Mouse (Mus musculus) liver, embryonic 11.5 days (tissue): ENCODE results near the gene Tbxas1. TPM values are rescaled to one million over a fixed set of nuclear protein-coding genes. Genes with fewer than 3 reads are reported as not detected.
A peak's percentile ranks its signal among the peaks of the same experiment; 100 is the strongest.

ENCODE experiments used
- ATAC-seq: fragments of 200-750 bp; cut with Nextera tagmentation; replicated peaks from 2 replicates; pipeline ENCODE4 v1.8.0; 2017; ENCODE audit warnings: moderate number of reproducible peaks, mild to moderate bottlenecking, moderate TSS enrichment, moderate library complexity; ENCODE audit not compliant: low FRiP score
- DNase-seq: peaks from one replicate; pipeline ENCODE4 v3.0.0-alpha.2; 2017; ENCODE audit warnings: low spot score
- H3K27ac ChIP-seq: fragments of 300-500 bp; sonication (generic); 2 replicates; pipeline ENCODE4 v1.5.1; 2014; ENCODE audit warnings: mild to moderate bottlenecking, low read depth, low read length, control low read depth
- H3K27me3 ChIP-seq: fragments of 300-500 bp; sonication (generic); replicated peaks from 2 replicates; pipeline ENCODE4 v1.6.1; 2014; ENCODE audit warnings: low read length, mixed read lengths; ENCODE audit not compliant: control insufficient read depth, insufficient read depth
- H3K36me3 ChIP-seq: fragments of 300-500 bp; sonication (generic); 2 replicates; pipeline ENCODE4 v1.6.1; 2014; ENCODE audit warnings: mild to moderate bottlenecking, low read length, moderate library complexity, mixed read lengths; ENCODE audit not compliant: control insufficient read depth, insufficient read depth
- H3K4me1 ChIP-seq: fragments of 300-500 bp; sonication (generic); replicated peaks from 2 replicates; pipeline ENCODE4 v1.6.1; 2014; ENCODE audit warnings: low read length, mixed read lengths; ENCODE audit not compliant: control insufficient read depth, insufficient read depth
- H3K4me2 ChIP-seq: fragments of 300-500 bp; sonication (generic); 2 replicates; pipeline ENCODE4 v1.6.1; 2014; ENCODE audit warnings: mild to moderate bottlenecking, control low read depth, moderate library complexity
- H3K4me3 ChIP-seq: fragments of 300-500 bp; sonication (generic); 2 replicates; pipeline ENCODE4 v1.5.1; 2014; ENCODE audit warnings: low read depth, low read length, control low read depth
- H3K9ac ChIP-seq: fragments of 300-500 bp; sonication (generic); 2 replicates; pipeline ENCODE4 v1.6.1; 2014; ENCODE audit warnings: low read depth, low read length, control low read depth
- H3K9me3 ChIP-seq: fragments of 300-500 bp; sonication (generic); 2 replicates; pipeline ENCODE4 v1.6.1; 2016; ENCODE audit warnings: low read length, inconsistent platforms, mixed read lengths; ENCODE audit not compliant: control insufficient read depth
- WGBS: fragments of 180-500 bp; shearing (Covaris S2); extraction: QIAGEN DNeasy Blood & Tissue Kit; methylation state at CpG from one replicate; pipeline ENCODE4 v1.1.7; 2014; 5-methylcytosine and 5-hydroxymethylcytosine counted together
- polyA plus RNA-seq: library from polyadenylated mRNA; unstranded; fragments of >200 nt; fragmentation: Nextera tagmentation; extraction: Ambion mirVana; gene quantifications from 2 replicates; pipeline ENCODE4 v1.2.1, GENCODE M21; 2014

The Tbxas1 gene
- 11.5 and 12.0 TPM in 2 replicates for polyA plus RNA-seq

GRCm38 (mm10) chr6:38875258-38876070, at the start of gene Tbxas1:
Gene Tbxas1 (plus strand): TSS chr6:38875404.
- under 1% methylated on average over 55 of the region's 77 CpGs for WGBS
- no peaks in the 10 kb centered on the region for H3K9me3 ChIP-seq
- peaks cover 33% of the 10 kb centered on the region for H3K4me1 ChIP-seq
- H3K27me3 ChIP-seq, result 0 out of 2 replicates have a peak, but pooled peaks cover 2% of the 10 kb centered on the region
- peak within 1 kb of the TSS; percentile 99 for H3K9ac ChIP-seq
- peak within 1 kb of the TSS; percentile 100 for H3K4me3 ChIP-seq
- DNase-seq, result peak; percentile 59
- peak within 1 kb of the TSS; percentile 90 for H3K4me2 ChIP-seq
- H3K27ac ChIP-seq, result peak within 1 kb of the TSS; percentile 99
- peaks cover under 1% of the 10 kb centered on the region; the same call in 1 of the 2 replicates for H3K36me3 ChIP-seq
- ATAC-seq, result no peak; the same call in 1 of the 2 replicates

- no peaks in the 10 kb centered on the region for H3K9me3 ChIP-seq
- H3K36me3 ChIP-seq, result no peaks in the 10 kb centered on the region
- no peak overlapping the region for H3K27ac ChIP-seq
- H3K9ac ChIP-seq, result no peak overlapping the region
- H3K4me3 ChIP-seq, result no peak overlapping the region
- H3K4me1 ChIP-seq, result peaks cover 48% of the 10 kb centered on the region
- ATAC-seq, result no peak
- no peaks in the 10 kb centered on the region for H3K27me3 ChIP-seq
- no peak overlapping the region for H3K4me2 ChIP-seq
- no peak for DNase-seq
These were observed 49.3 kb upstream of the Tbxas1 start for GRCm38 (mm10) chr6:38825886-38826285.

GRCm38 (mm10) chr6:38826857-38827256, 48.3 kb upstream of the Tbxas1 start:
- no peak for ATAC-seq
- no peaks in the 10 kb centered on the region for H3K27me3 ChIP-seq
- H3K36me3 ChIP-seq, result no peaks in the 10 kb centered on the region
- H3K27ac ChIP-seq, result no peak overlapping the region
- peaks cover 50% of the 10 kb centered on the region for H3K4me1 ChIP-seq
- no peak overlapping the region for H3K4me2 ChIP-seq
- no peak for DNase-seq
- no peak overlapping the region for H3K4me3 ChIP-seq
- 66% methylated on average over 3 of the region's 3 CpGs for WGBS
- H3K9ac ChIP-seq, result no peak overlapping the region
- no peaks in the 10 kb centered on the region for H3K9me3 ChIP-seq

GRCm38 (mm10) chr6:38827435-38827834, 47.8 kb upstream of the Tbxas1 start:
- no peak overlapping the region for H3K9ac ChIP-seq
- DNase-seq (no peak), ATAC-seq (no peak)
- peaks cover 52% of the 10 kb centered on the region for H3K4me1 ChIP-seq
- peak overlapping the region; percentile 16; the same call in 1 of the 2 replicates for H3K27ac ChIP-seq
- no peak overlapping the region for H3K4me2 ChIP-seq
- H3K9me3 ChIP-seq, result no peaks in the 10 kb centered on the region
- H3K27me3 ChIP-seq, result no peaks in the 10 kb centered on the region
- no peak overlapping the region for H3K4me3 ChIP-seq
- 68% methylated on average over 5 of the region's 5 CpGs for WGBS
- no peaks in the 10 kb centered on the region for H3K36me3 ChIP-seq

GRCm38 (mm10) chr6:38828211-38828610, 47.0 kb upstream of the Tbxas1 start:
- 65% methylated on average over 2 of the region's 2 CpGs for WGBS
- Histone ChIP-seq H3K9ac (no peak overlapping the region), H3K4me2 (no peak overlapping the region), H3K27me3 (no peaks in the 10 kb centered on the region), H3K36me3 (no peaks in the 10 kb centered on the region), H3K9me3 (no peaks in the 10 kb centered on the region), H3K4me3 (no peak overlapping the region), H3K27ac (no peak overlapping the region; the same call in 1 of the 2 replicates), H3K4me1 (peaks cover 53% of the 10 kb centered on the region)
- ATAC-seq (no peak), DNase-seq (no peak)

GRCm38 (mm10) chr6:38829452-38829851, 45.8 kb upstream of the Tbxas1 start:
- no peaks in the 10 kb centered on the region for H3K36me3 ChIP-seq
- ATAC-seq (no peak), DNase-seq (no peak)
- no peak overlapping the region for H3K4me2 ChIP-seq
- H3K9ac ChIP-seq, result no peak overlapping the region
- H3K4me3 ChIP-seq, result no peak overlapping the region
- H3K4me1 ChIP-seq, result peaks cover 54% of the 10 kb centered on the region
- 55% methylated on average over 3 of the region's 3 CpGs for WGBS
- no peak overlapping the region for H3K27ac ChIP-seq
- H3K27me3 ChIP-seq, result no peaks in the 10 kb centered on the region
- H3K9me3 ChIP-seq, result no peaks in the 10 kb centered on the region

- H3K9ac ChIP-seq, result no peak overlapping the region
- no peaks in the 10 kb centered on the region for H3K36me3 ChIP-seq
- H3K9me3 ChIP-seq, result no peaks in the 10 kb centered on the region
- H3K27me3 ChIP-seq, result no peaks in the 10 kb centered on the region
- DNase-seq, result no peak
- peak overlapping the region; percentile 34; the same call in 1 of the 2 replicates for H3K27ac ChIP-seq
- H3K4me2 ChIP-seq, result no peak overlapping the region
- no peak for ATAC-seq
- H3K4me1 ChIP-seq, result peaks cover 58% of the 10 kb centered on the region
- WGBS, result 87% methylated on average over 3 of the region's 3 CpGs
- H3K4me3 ChIP-seq, result no peak overlapping the region
These were observed 41.5 kb upstream of the Tbxas1 start for GRCm38 (mm10) chr6:38833721-38834120.

- WGBS, result 36% methylated on average over 2 of the region's 2 CpGs
- Histone ChIP-seq H3K27me3 (no peaks in the 10 kb centered on the region), H3K4me3 (no peak overlapping the region), H3K4me2 (peak overlapping the region; percentile 26), H3K27ac (peak overlapping the region; percentile 60), H3K4me1 (peaks cover 55% of the 10 kb centered on the region), H3K9me3 (no peaks in the 10 kb centered on the region), H3K36me3 (no peaks in the 10 kb centered on the region), H3K9ac (no peak overlapping the region)
- DNase-seq (no peak), ATAC-seq (peak; percentile 69)
These were observed 40.5 kb upstream of the Tbxas1 start for GRCm38 (mm10) chr6:38834727-38835126.

- DNase-seq, result no peak
- Histone ChIP-seq H3K9me3 (no peaks in the 10 kb centered on the region), H3K27me3 (no peaks in the 10 kb centered on the region), H3K4me3 (no peak overlapping the region), H3K27ac (peak overlapping the region; percentile 63), H3K4me1 (peaks cover 55% of the 10 kb centered on the region), H3K9ac (no peak overlapping the region), H3K36me3 (no peaks in the 10 kb centered on the region), H3K4me2 (peak overlapping the region; percentile 26)
- WGBS, result 39% methylated on average over 1 of the region's 1 CpGs
- ATAC-seq, result peak; percentile 94
These were observed 40.0 kb upstream of the Tbxas1 start for GRCm38 (mm10) chr6:38835217-38835616.
